Mouse (Mus musculus): ENCODE measurements around the gene Rassf10. TPM values are rescaled to one million over a fixed set of nuclear protein-coding genes. Genes with fewer than 3 reads are reported as not detected.
A peak's percentile ranks its signal among the peaks of the same experiment; 100 is the strongest.
"Not testable (repeated sequence)": the region's sequence is repeated elsewhere in the genome, so short reads cannot be mapped to it uniquely, and the experiment has no call there.

The Rassf10 gene
- polyA plus RNA-seq, 1 experiment from 2014 or later = 25.3 TPM

DNA sequence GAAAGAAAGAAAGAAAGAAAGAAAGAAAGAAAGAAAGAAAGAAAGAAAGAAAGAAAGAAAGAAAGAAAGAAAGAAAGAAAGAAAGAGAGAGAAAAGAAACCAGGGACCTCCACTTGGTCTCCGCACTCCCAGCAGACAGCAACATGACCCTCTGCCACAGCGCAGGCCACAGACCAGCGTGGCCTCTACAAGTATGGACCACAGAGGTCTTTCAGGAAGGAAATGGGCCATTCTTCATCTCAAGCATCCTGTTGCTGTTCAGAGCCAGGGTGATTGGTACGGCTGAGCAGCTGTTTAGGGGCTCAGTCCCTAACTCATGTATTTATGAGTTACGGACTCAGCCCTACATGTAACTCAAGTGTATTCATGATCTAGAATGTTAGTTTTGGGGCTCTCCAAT, 17.9 kb upstream of the Rassf10 start:
- not testable (repeated sequence) for H3K4me2 ChIP-seq; H3K4me3 ChIP-seq; H3K9ac ChIP-seq; H3K9me3 ChIP-seq; H3K27ac ChIP-seq; H3K4me1 ChIP-seq; ATAC-seq (ENCODE audit: borderline replicate concordance, extremely low read depth, low FRiP score, low TSS enrichment); H3K27me3 ChIP-seq; H3K36me3 ChIP-seq
- WGBS = 68% methylated on average over 5 of the region's 5 CpGs

GRCm38 (mm10) chr7:112937089-112937488, 16.7 kb upstream of the Rassf10 start:
- no peaks in the 10 kb centered on the region for H3K36me3 ChIP-seq
- no peaks in the 10 kb centered on the region for H3K9me3 ChIP-seq
- no peaks in the 10 kb centered on the region for H3K4me1 ChIP-seq
- no peak overlapping the region for H3K9ac ChIP-seq
- no peak overlapping the region for H3K4me3 ChIP-seq
- H3K27me3 ChIP-seq = no peaks in the 10 kb centered on the region
- ATAC-seq (ENCODE audit: borderline replicate concordance, extremely low read depth, low FRiP score, low TSS enrichment) = no peak
- no peak overlapping the region for H3K4me2 ChIP-seq
- H3K27ac ChIP-seq = no peak overlapping the region
- WGBS = 75% methylated on average over 8 of the region's 8 CpGs

DNA sequence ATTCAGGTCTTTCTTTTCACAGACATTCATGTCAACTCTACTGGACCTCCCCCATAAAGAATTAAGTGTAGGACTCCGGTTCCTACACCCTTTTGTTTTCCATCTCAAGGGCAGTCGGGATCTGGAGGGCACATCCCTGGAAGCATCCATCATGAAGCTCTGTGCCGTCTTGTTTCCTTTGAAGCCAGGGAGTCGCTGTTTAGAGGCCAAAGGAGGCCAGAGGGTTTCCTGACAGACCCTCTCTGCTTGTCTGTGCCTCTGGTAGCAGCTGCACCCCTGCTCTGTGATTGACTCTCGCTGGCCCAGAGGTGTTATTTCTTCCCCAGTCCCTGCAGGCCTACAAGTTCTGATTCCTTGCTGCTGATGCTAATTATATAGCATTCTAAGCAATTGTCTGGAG, 14.8 kb upstream of the Rassf10 start:
- H3K4me1 ChIP-seq = no peaks in the 10 kb centered on the region
- H3K9ac ChIP-seq = no peak overlapping the region
- H3K4me2 ChIP-seq = no peak overlapping the region
- WGBS = 24% methylated on average over 5 of the region's 5 CpGs
- H3K36me3 ChIP-seq = no peaks in the 10 kb centered on the region
- H3K27ac ChIP-seq = no peak overlapping the region
- H3K9me3 ChIP-seq = no peaks in the 10 kb centered on the region
- H3K4me3 ChIP-seq = no peak overlapping the region
- ATAC-seq (ENCODE audit: borderline replicate concordance, extremely low read depth, low FRiP score, low TSS enrichment) = no peak
- no peaks in the 10 kb centered on the region for H3K27me3 ChIP-seq

DNA sequence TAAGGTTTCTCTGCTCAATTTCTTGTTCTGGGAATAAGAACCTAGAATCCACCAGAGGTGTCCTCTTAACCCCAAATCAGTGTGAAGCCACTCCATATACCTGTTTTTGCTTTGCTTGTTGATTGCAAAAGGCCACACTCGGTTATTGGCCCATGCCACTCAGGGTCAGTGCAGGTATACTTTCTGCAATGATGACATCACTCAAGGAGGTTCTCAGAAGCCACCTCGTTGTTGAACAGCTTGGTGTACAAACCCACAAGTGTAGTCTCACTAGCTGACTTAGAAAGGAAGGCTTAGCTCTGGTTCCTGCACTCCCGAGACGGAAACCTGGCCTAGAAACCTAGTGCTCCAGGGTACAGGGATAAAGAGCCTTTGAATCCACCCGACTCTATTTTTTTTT, 11.2 kb upstream of the Rassf10 start:
- no peaks in the 10 kb centered on the region for H3K27me3 ChIP-seq
- ATAC-seq (ENCODE audit: borderline replicate concordance, extremely low read depth, low FRiP score, low TSS enrichment) = no peak

DNA sequence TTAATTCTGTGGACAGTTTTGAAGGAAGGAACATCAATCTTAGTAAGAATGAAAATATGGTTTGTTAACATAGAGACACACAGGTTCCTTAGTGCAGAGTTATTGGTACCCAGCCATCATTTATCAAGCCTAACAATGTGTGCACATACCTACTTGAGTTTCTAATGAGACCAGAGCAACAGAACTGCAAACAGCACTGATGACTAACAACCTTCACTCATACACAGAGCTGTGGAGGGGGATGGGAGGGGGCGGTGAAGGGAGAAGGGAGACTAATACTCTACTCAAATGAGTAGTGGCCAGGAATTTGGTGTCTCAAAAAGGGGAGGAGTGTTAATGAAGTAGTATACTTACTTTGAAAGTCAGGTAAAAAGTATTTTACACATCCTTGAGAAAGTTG, 10.7 kb upstream of the Rassf10 start:
- no peak for ATAC-seq (ENCODE audit: borderline replicate concordance, extremely low read depth, low FRiP score, low TSS enrichment)
- WGBS = 61% methylated on average over 1 of the region's 1 CpGs

More for the DNA sequence above, 11.2 kb upstream of the Rassf10 start:
- Histone ChIP-seq H3K27ac (no peak overlapping the region), H3K9me3 (no peaks in the 10 kb centered on the region), H3K4me2 (no peak overlapping the region), H3K9ac (no peak overlapping the region), H3K4me3 (no peak overlapping the region), H3K4me1 (no peaks in the 10 kb centered on the region), H3K36me3 (no peaks in the 10 kb centered on the region)
- 60% methylated on average over 5 of the region's 5 CpGs for WGBS

GRCm38 (mm10) chr7:112946706-112947105, 7.1 kb upstream of the Rassf10 start:
- Histone ChIP-seq H3K27me3 (no peaks in the 10 kb centered on the region), H3K4me3 (no peak overlapping the region), H3K27ac (no peak overlapping the region), H3K4me2 (no peak overlapping the region), H3K4me1 (no peaks in the 10 kb centered on the region), H3K9me3 (no peaks in the 10 kb centered on the region), H3K9ac (no peak overlapping the region), H3K36me3 (no peaks in the 10 kb centered on the region)
- 42% methylated on average over 6 of the region's 6 CpGs for WGBS
- ATAC-seq (ENCODE audit: borderline replicate concordance, extremely low read depth, low FRiP score, low TSS enrichment) = no peak

More for the DNA sequence above, 10.7 kb upstream of the Rassf10 start:
- no peak overlapping the region for H3K27ac ChIP-seq
- no peaks in the 10 kb centered on the region for H3K9me3 ChIP-seq
- no peak overlapping the region for H3K9ac ChIP-seq
- H3K4me3 ChIP-seq = no peak overlapping the region
- no peak overlapping the region for H3K4me2 ChIP-seq
- H3K4me1 ChIP-seq = no peaks in the 10 kb centered on the region
- no peaks in the 10 kb centered on the region for H3K36me3 ChIP-seq
- no peaks in the 10 kb centered on the region for H3K27me3 ChIP-seq

- peak overlapping the region; percentile 64 for H3K27ac ChIP-seq
- H3K4me1 ChIP-seq = peaks cover 24% of the 10 kb centered on the region
- under 1% methylated on average over 82 of the region's 82 CpGs for WGBS
- H3K9ac ChIP-seq = peak overlapping the region; percentile 55
- no peaks in the 10 kb centered on the region for H3K36me3 ChIP-seq
- no peaks in the 10 kb centered on the region for H3K9me3 ChIP-seq
- peak overlapping the region; percentile 53 for H3K4me3 ChIP-seq
- peaks cover 41% of the 10 kb centered on the region for H3K27me3 ChIP-seq
- H3K4me2 ChIP-seq = peak overlapping the region; percentile 65
- ATAC-seq (ENCODE audit: borderline replicate concordance, extremely low read depth, low FRiP score, low TSS enrichment) = peak; percentile 46
Measured at GRCm38 (mm10) chr7:112954351-112955102, 765 bp downstream of the Rassf10 start.

- no peaks in the 10 kb centered on the region for H3K9me3 ChIP-seq
- peak; percentile 21 for ATAC-seq (ENCODE audit: borderline replicate concordance, extremely low read depth, low FRiP score, low TSS enrichment)
- WGBS = 1% methylated on average over 40 of the region's 40 CpGs
Measured at GRCm38 (mm10) chr7:112955103-112955827, 1.5 kb downstream of the Rassf10 start.

GRCm38 (mm10) chr7:112955955-112956354, 2.2 kb downstream of the Rassf10 start:
- H3K4me3 ChIP-seq = peak overlapping the region; percentile 53
- peaks cover 24% of the 10 kb centered on the region for H3K4me1 ChIP-seq
- peak overlapping the region; percentile 65 for H3K4me2 ChIP-seq
- peak overlapping the region; percentile 64; the same call in 1 of the 2 replicates for H3K27ac ChIP-seq
- ATAC-seq (ENCODE audit: borderline replicate concordance, extremely low read depth, low FRiP score, low TSS enrichment) = no peak
- peaks cover 41% of the 10 kb centered on the region for H3K27me3 ChIP-seq
- no peaks in the 10 kb centered on the region for H3K36me3 ChIP-seq
- H3K9ac ChIP-seq = peak overlapping the region; percentile 55
- no peaks in the 10 kb centered on the region for H3K9me3 ChIP-seq
- WGBS = 15% methylated on average over 3 of the region's 3 CpGs

More at GRCm38 (mm10) chr7:112955103-112955827, 1.5 kb downstream of the Rassf10 start:
- H3K9ac ChIP-seq = peak overlapping the region; percentile 55
- peaks cover 41% of the 10 kb centered on the region for H3K27me3 ChIP-seq
- H3K27ac ChIP-seq = peak overlapping the region; percentile 64
- H3K4me1 ChIP-seq = peaks cover 24% of the 10 kb centered on the region
- peak overlapping the region; percentile 65 for H3K4me2 ChIP-seq
- peak overlapping the region; percentile 53 for H3K4me3 ChIP-seq
- no peaks in the 10 kb centered on the region for H3K36me3 ChIP-seq

DNA sequence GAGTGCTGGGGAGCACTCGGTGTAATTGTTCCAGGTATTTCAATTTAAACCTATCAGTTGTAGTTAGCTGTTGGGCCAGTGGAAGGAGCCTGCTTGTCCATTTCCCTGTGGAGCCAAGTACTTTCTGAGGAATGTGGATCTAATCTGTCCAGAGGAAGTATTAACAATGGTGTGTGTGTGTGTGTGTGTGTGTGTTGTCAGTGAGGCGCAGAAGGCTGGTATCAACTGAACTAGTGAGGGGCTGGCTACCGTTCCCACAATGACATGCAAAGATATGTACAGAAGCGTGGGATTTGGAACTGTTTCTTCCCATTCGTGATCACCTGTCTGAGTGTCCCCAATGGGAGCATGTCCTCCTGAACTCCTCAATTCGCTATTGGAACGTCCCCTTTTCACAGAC, 3.2 kb downstream of the Rassf10 start:
- Histone ChIP-seq H3K27me3 (peaks cover 41% of the 10 kb centered on the region), H3K9me3 (no peaks in the 10 kb centered on the region), H3K4me3 (peak overlapping the region; percentile 53), H3K27ac (peak overlapping the region; percentile 5; the same call in 1 of the 2 replicates), H3K4me1 (peaks cover 24% of the 10 kb centered on the region), H3K4me2 (peak overlapping the region; percentile 65), H3K9ac (peak overlapping the region; percentile 8; the same call in 1 of the 2 replicates), H3K36me3 (no peaks in the 10 kb centered on the region)
- ATAC-seq (ENCODE audit: borderline replicate concordance, extremely low read depth, low FRiP score, low TSS enrichment) = no peak
- 38% methylated on average over 7 of the region's 7 CpGs for WGBS

- 0 out of 2 replicates have a peak overlapping the region, but pooled peaks have one; percentile 4 for H3K9ac ChIP-seq
- H3K4me2 ChIP-seq = peak overlapping the region; percentile 65
- peaks cover 41% of the 10 kb centered on the region for H3K27me3 ChIP-seq
- H3K36me3 ChIP-seq = no peaks in the 10 kb centered on the region
- H3K27ac ChIP-seq = no peak overlapping the region
- no peak for ATAC-seq (ENCODE audit: borderline replicate concordance, extremely low read depth, low FRiP score, low TSS enrichment)
- H3K9me3 ChIP-seq = no peaks in the 10 kb centered on the region
- peaks cover 24% of the 10 kb centered on the region for H3K4me1 ChIP-seq
- 42% methylated on average over 6 of the region's 6 CpGs for WGBS
- H3K4me3 ChIP-seq = peak overlapping the region; percentile 53
Measured at GRCm38 (mm10) chr7:112957630-112958029, 3.9 kb downstream of the Rassf10 start.

GRCm38 (mm10) chr7:112966382-112966781, 12.6 kb downstream of the Rassf10 start:
- no peak; the same call in 1 of the 2 replicates for ATAC-seq (ENCODE audit: borderline replicate concordance, extremely low read depth, low FRiP score, low TSS enrichment)
- 38% methylated on average over 6 of the region's 6 CpGs for WGBS
- Histone ChIP-seq H3K36me3 (no peaks in the 10 kb centered on the region), H3K27me3 (no peaks in the 10 kb centered on the region), H3K27ac (peak overlapping the region; percentile 60), H3K4me3 (no peak overlapping the region), H3K9me3 (no peaks in the 10 kb centered on the region), H3K4me1 (0 out of 2 replicates have a peak, but pooled peaks cover 14% of the 10 kb centered on the region), H3K9ac (no peak overlapping the region), H3K4me2 (peak overlapping the region; percentile 20; the same call in 1 of the 2 replicates)
